Mouse (Mus musculus) embryonic facial prominence, embryonic 12.5 days (tissue): ENCODE results near the gene Samhd1. TPM values are rescaled to one million over a fixed set of nuclear protein-coding genes. Genes with fewer than 3 reads are reported as not detected.

ENCODE experiments used
- ATAC-seq: fragments of 200-750 bp; cut with Nextera tagmentation; 2 replicates; pipeline ENCODE4 v1.8.0; 2017; ENCODE audit not compliant: insufficient number of reproducible peaks, insufficient read depth, low FRiP score, low TSS enrichment
- H3K27ac ChIP-seq: fragments of 300-500 bp; sonication (generic); 2 replicates; pipeline ENCODE4 v1.5.1; 2016; ENCODE audit warnings: mild to moderate bottlenecking
- H3K27me3 ChIP-seq: fragments of 300-500 bp; sonication (generic); 2 replicates; pipeline ENCODE4 v1.6.1; 2016; ENCODE audit warnings: mild to moderate bottlenecking, moderate library complexity
- H3K36me3 ChIP-seq: fragments of 300-500 bp; sonication (generic); 2 replicates; pipeline ENCODE4 v1.6.1; 2016; ENCODE audit warnings: mild to moderate bottlenecking
- H3K4me1 ChIP-seq: fragments of 300-500 bp; sonication (generic); 2 replicates; pipeline ENCODE4 v1.6.1; 2016
- H3K4me2 ChIP-seq: fragments of 300-500 bp; sonication (generic); replicated peaks from 2 replicates; pipeline ENCODE4 v1.6.1; 2016; ENCODE audit warnings: mild to moderate bottlenecking, moderate library complexity
- H3K4me3 ChIP-seq: fragments of 300-500 bp; sonication (generic); 2 replicates; pipeline ENCODE4 v1.5.1; 2016; ENCODE audit warnings: mild to moderate bottlenecking
- H3K9ac ChIP-seq: fragments of 300-500 bp; sonication (generic); 2 replicates; pipeline ENCODE4 v1.6.1; 2016; ENCODE audit warnings: mild to moderate bottlenecking, moderate library complexity
- H3K9me3 ChIP-seq: fragments of 300-500 bp; sonication (generic); 2 replicates; pipeline ENCODE4 v1.6.1; 2016; ENCODE audit warnings: mild to moderate bottlenecking, moderate library complexity
- WGBS: fragments of 180-500 bp; shearing (Covaris S2); methylation state at CpG from one replicate; pipeline ENCODE4 v1.1.7; 2016; 5-methylcytosine and 5-hydroxymethylcytosine counted together
- polyA plus RNA-seq: library from polyadenylated mRNA; unstranded; fragments of >200 nt; fragmentation: Nextera tagmentation; extraction: Ambion mirVana; gene quantifications from 2 replicates; pipeline ENCODE4 v1.2.1, GENCODE M21; 2016

Gene Samhd1
- polyA plus RNA-seq, 1 experiment from 2014 or later: 26.9 TPM

- no peaks in the 10 kb centered on the region for H3K9me3 ChIP-seq
- peaks cover 66% of the 10 kb centered on the region for H3K36me3 ChIP-seq
- H3K27ac ChIP-seq: no peak overlapping the region
- 93% methylated on average over 2 of the region's 2 CpGs for WGBS
- no peak overlapping the region for H3K4me2 ChIP-seq
- H3K4me1 ChIP-seq: no peaks in the 10 kb centered on the region
- H3K27me3 ChIP-seq: no peaks in the 10 kb centered on the region
- ATAC-seq: no peak
- no peak overlapping the region for H3K4me3 ChIP-seq
- no peak overlapping the region for H3K9ac ChIP-seq
These were observed 18.2 kb upstream of the Samhd1 start for GRCm38 (mm10) chr2:157153235-157153634.

- no peak for ATAC-seq
- no peaks in the 10 kb centered on the region for H3K9me3 ChIP-seq
- H3K27me3 ChIP-seq: no peaks in the 10 kb centered on the region
- 84% methylated on average over 5 of the region's 5 CpGs for WGBS
- H3K4me2 ChIP-seq: no peak overlapping the region
- H3K4me1 ChIP-seq: no peaks in the 10 kb centered on the region
- H3K36me3 ChIP-seq: peaks cover 63% of the 10 kb centered on the region
- H3K9ac ChIP-seq: no peak overlapping the region
- no peak overlapping the region for H3K4me3 ChIP-seq
- H3K27ac ChIP-seq: no peak overlapping the region
These were observed 13.4 kb upstream of the Samhd1 start for GRCm38 (mm10) chr2:157148417-157148816.

- ATAC-seq: no peak
- peaks cover 58% of the 10 kb centered on the region for H3K36me3 ChIP-seq
- no peaks in the 10 kb centered on the region for H3K4me1 ChIP-seq
- no peak overlapping the region for H3K4me2 ChIP-seq
- H3K4me3 ChIP-seq: no peak overlapping the region
- no peaks in the 10 kb centered on the region for H3K9me3 ChIP-seq
- no peak overlapping the region for H3K9ac ChIP-seq
- no peaks in the 10 kb centered on the region for H3K27me3 ChIP-seq
- H3K27ac ChIP-seq: no peak overlapping the region
- 87% methylated on average over 9 of the region's 9 CpGs for WGBS
These were observed 12.4 kb upstream of the Samhd1 start for GRCm38 (mm10) chr2:157147397-157148020.

GRCm38 (mm10) chr2:157145173-157145572 is 10.1 kb upstream of the Samhd1 start:
- Histone ChIP-seq H3K4me2 (no peak overlapping the region), H3K4me1 (no peaks in the 10 kb centered on the region), H3K9me3 (no peaks in the 10 kb centered on the region), H3K27me3 (no peaks in the 10 kb centered on the region), H3K4me3 (no peak overlapping the region), H3K9ac (no peak overlapping the region), H3K27ac (no peak overlapping the region), H3K36me3 (peaks cover 36% of the 10 kb centered on the region)
- ATAC-seq: no peak
- 67% methylated on average over 1 of the region's 1 CpGs for WGBS

- Histone ChIP-seq H3K27ac (no peak overlapping the region), H3K36me3 (peaks cover 26% of the 10 kb centered on the region), H3K9me3 (no peaks in the 10 kb centered on the region), H3K9ac (no peak overlapping the region), H3K4me3 (no peak overlapping the region), H3K27me3 (no peaks in the 10 kb centered on the region), H3K4me2 (no peak overlapping the region), H3K4me1 (no peaks in the 10 kb centered on the region)
- 69% methylated on average over 5 of the region's 5 CpGs for WGBS
- ATAC-seq: no peak
These were observed 9.1 kb upstream of the Samhd1 start for GRCm38 (mm10) chr2:157144132-157144531.

GRCm38 (mm10) chr2:157141962-157142361 is 6.9 kb upstream of the Samhd1 start:
- H3K9me3 ChIP-seq: no peaks in the 10 kb centered on the region
- no peak for ATAC-seq
- WGBS: 88% methylated on average over 4 of the region's 4 CpGs

GRCm38 (mm10) chr2:157139251-157139802 is 4.3 kb upstream of the Samhd1 start:
- WGBS: 84% methylated on average over 5 of the region's 5 CpGs
- Histone ChIP-seq H3K27ac (no peak overlapping the region), H3K4me3 (no peak overlapping the region), H3K9me3 (no peaks in the 10 kb centered on the region), H3K27me3 (no peaks in the 10 kb centered on the region), H3K9ac (no peak overlapping the region), H3K36me3 (no peaks in the 10 kb centered on the region), H3K4me2 (no peak overlapping the region), H3K4me1 (no peaks in the 10 kb centered on the region)
- ATAC-seq: no peak

More at GRCm38 (mm10) chr2:157141962-157142361, 6.9 kb upstream of the Samhd1 start:
- Histone ChIP-seq H3K4me3 (no peak overlapping the region), H3K36me3 (peaks cover 10% of the 10 kb centered on the region; the same call in 1 of the 2 replicates), H3K4me2 (no peak overlapping the region), H3K4me1 (no peaks in the 10 kb centered on the region), H3K9ac (no peak overlapping the region), H3K27ac (no peak overlapping the region), H3K27me3 (no peaks in the 10 kb centered on the region)

- WGBS: 79% methylated on average over 5 of the region's 5 CpGs
- Histone ChIP-seq H3K27ac (no peak overlapping the region), H3K4me2 (no peak overlapping the region), H3K4me3 (no peak overlapping the region), H3K9ac (no peak overlapping the region), H3K4me1 (no peaks in the 10 kb centered on the region), H3K27me3 (no peaks in the 10 kb centered on the region), H3K36me3 (no peaks in the 10 kb centered on the region), H3K9me3 (no peaks in the 10 kb centered on the region)
- ATAC-seq: no peak
These were observed 3.7 kb upstream of the Samhd1 start for GRCm38 (mm10) chr2:157138808-157139207.

GRCm38 (mm10) chr2:157137959-157138731 is 3.1 kb upstream of the Samhd1 start:
- no peak for ATAC-seq
- H3K4me3 ChIP-seq: no peak overlapping the region
- H3K4me1 ChIP-seq: no peaks in the 10 kb centered on the region
- no peak overlapping the region for H3K4me2 ChIP-seq
- H3K9ac ChIP-seq: no peak overlapping the region
- WGBS: 86% methylated on average over 9 of the region's 9 CpGs
- H3K27ac ChIP-seq: no peak overlapping the region
- H3K36me3 ChIP-seq: no peaks in the 10 kb centered on the region
- H3K9me3 ChIP-seq: no peaks in the 10 kb centered on the region
- no peaks in the 10 kb centered on the region for H3K27me3 ChIP-seq

- Histone ChIP-seq H3K27me3 (no peaks in the 10 kb centered on the region), H3K4me3 (no peak overlapping the region), H3K27ac (no peak overlapping the region), H3K4me1 (no peaks in the 10 kb centered on the region), H3K36me3 (no peaks in the 10 kb centered on the region), H3K4me2 (no peak overlapping the region), H3K9me3 (no peaks in the 10 kb centered on the region), H3K9ac (no peak overlapping the region)
- ATAC-seq: no peak
- WGBS: 84% methylated on average over 2 of the region's 2 CpGs
These were observed 1.6 kb upstream of the Samhd1 start for GRCm38 (mm10) chr2:157136646-157137045.

GRCm38 (mm10) chr2:157136176-157136575 is 1.1 kb upstream of the Samhd1 start:
- H3K4me2 ChIP-seq: no peak overlapping the region
- no peak overlapping the region for H3K9ac ChIP-seq
- H3K4me1 ChIP-seq: no peaks in the 10 kb centered on the region
- whole genome bisulfite sequencing: 85% methylated on average over 4 of the region's 4 CpGs
- H3K27me3 ChIP-seq: no peaks in the 10 kb centered on the region
- H3K4me3 ChIP-seq: no peak overlapping the region
- no peak for ATAC-seq
- no peaks in the 10 kb centered on the region for H3K36me3 ChIP-seq
- no peak overlapping the region for H3K27ac ChIP-seq
- no peaks in the 10 kb centered on the region for H3K9me3 ChIP-seq
